Mouse (Mus musculus) kidney, postnatal 0 days (tissue): ENCODE measurements around the gene Atoh8. TPM values are rescaled to one million over a fixed set of nuclear protein-coding genes. Genes with fewer than 3 reads are reported as not detected.

ENCODE experiments used
- ATAC-seq: fragments of 200-750 bp; cut with Nextera tagmentation; replicated peaks from 2 replicates; pipeline ENCODE4 v1.8.0; 2017; ENCODE audit warnings: low read depth, moderate number of reproducible peaks, moderate TSS enrichment, moderate library complexity; ENCODE audit not compliant: low FRiP score
- DNase-seq: peaks from one replicate; pipeline ENCODE4 v3.0.0-alpha.2; 2016; ENCODE audit warnings: low spot score
- H3K27ac ChIP-seq: fragments of 300-500 bp; sonication (generic); 2 replicates; pipeline ENCODE4 v1.5.1; 2014; ENCODE audit warnings: mild to moderate bottlenecking
- H3K27me3 ChIP-seq: fragments of 300-500 bp; sonication (generic); 2 replicates; pipeline ENCODE4 v1.6.1; 2014; ENCODE audit warnings: low read length, mixed read lengths; ENCODE audit not compliant: insufficient read depth
- H3K36me3 ChIP-seq: fragments of 300-500 bp; sonication (generic); 2 replicates; pipeline ENCODE4 v1.6.1; 2014; ENCODE audit warnings: low read length, mixed read lengths; ENCODE audit not compliant: insufficient read depth
- H3K4me1 ChIP-seq: fragments of 300-500 bp; sonication (generic); replicated peaks from 2 replicates; pipeline ENCODE4 v1.6.1; 2014; ENCODE audit warnings: antibody characterized with exemption, low read length, mixed read lengths; ENCODE audit not compliant: insufficient read depth
- H3K4me2 ChIP-seq: fragments of 300-500 bp; sonication (generic); 2 replicates; pipeline ENCODE4 v1.6.1; 2014; ENCODE audit warnings: mild to moderate bottlenecking, low read length, moderate library complexity, mixed read lengths
- H3K4me3 ChIP-seq: fragments of 300-500 bp; sonication (generic); replicated peaks from 2 replicates; pipeline ENCODE4 v1.5.1; 2014; ENCODE audit warnings: low read depth, low read length
- H3K9ac ChIP-seq: fragments of 300-500 bp; sonication (generic); 2 replicates; pipeline ENCODE4 v1.6.1; 2014; ENCODE audit warnings: low read depth, low read length
- H3K9me3 ChIP-seq: fragments of 300-500 bp; sonication (generic); replicated peaks from 2 replicates; pipeline ENCODE4 v1.6.1; 2016; ENCODE audit warnings: low read length, inconsistent platforms, mixed read lengths
- CTCF ChIP-seq: IDR thresholded peaks from 2 replicates; pipeline ENCODE4 v1.5.1; 2016; ENCODE audit warnings: antibody characterized with exemption, low read depth, mild to moderate bottlenecking, moderate library complexity
- WGBS: fragments of 180-500 bp; shearing (Covaris S2); extraction: QIAGEN DNeasy Blood & Tissue Kit; methylation state at CpG from one replicate; pipeline ENCODE4 v1.1.7; 2014; 5-methylcytosine and 5-hydroxymethylcytosine counted together
- polyA plus RNA-seq: library from polyadenylated mRNA; unstranded; fragments of >200 nt; fragmentation: Nextera tagmentation; extraction: Ambion mirVana; gene quantifications from 2 replicates; pipeline ENCODE4 v1.2.1, GENCODE M21; 2015

Atoh8 gene
- 18.0 and 20.8 TPM in 2 replicates for polyA plus RNA-seq

DNA sequence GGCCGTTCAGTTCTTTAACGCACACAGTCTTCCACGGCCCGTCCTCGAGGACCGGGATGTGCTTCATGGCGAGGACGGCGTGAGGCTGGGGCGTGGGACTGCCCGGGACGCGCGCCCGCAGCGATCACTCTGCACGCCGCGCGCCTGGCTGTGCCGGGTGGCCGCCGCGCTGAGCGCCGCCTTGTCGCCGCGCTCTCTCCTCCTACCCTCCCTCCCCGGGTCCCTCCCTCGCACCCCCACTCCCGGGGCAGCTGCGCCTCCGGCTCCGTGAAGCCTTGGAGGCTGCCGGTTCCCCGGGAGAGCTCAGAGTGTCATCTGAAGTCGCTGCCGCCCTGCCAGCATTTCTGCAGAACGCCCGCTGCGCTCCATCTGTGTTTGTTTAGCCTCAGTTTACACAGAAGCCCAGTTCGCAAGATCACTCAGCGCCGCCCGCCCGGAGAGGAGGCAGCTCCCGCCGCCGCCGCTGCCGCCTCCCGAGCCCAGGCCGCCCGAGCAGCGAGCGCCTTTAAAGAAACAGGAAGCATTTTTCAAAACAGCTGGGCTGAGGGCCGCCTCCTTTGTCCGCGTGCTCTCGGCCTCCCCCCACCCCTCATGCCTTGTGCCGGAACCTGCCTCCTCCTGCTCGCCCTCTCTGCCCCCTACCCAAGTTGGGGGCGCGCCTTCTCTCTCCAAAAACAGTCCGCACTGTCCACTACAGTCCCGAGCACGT is at the start of gene Atoh8:
Gene Atoh8 (minus strand): TSS at position 480 of the 709 bp plus-strand sequence.
- peak; percentile 78 for DNase-seq
- Histone ChIP-seq H3K27ac (peak within 1 kb of the TSS; percentile 71), H3K9me3 (no peaks in the 10 kb centered on the region), H3K9ac (peak within 1 kb of the TSS; percentile 60), H3K4me1 (peaks cover 19% of the 10 kb centered on the region; the same call in 1 of the 2 replicates), H3K4me2 (peak within 1 kb of the TSS; percentile 99), H3K27me3 (peaks cover 5% of the 10 kb centered on the region; the same call in 1 of the 2 replicates), H3K36me3 (no peaks in the 10 kb centered on the region), H3K4me3 (peak within 1 kb of the TSS; percentile 66)
- under 1% methylated on average over 64 of the region's 68 CpGs for WGBS
- TF ChIP-seq CTCF = no peak
- ATAC-seq = 0 out of 2 replicates have a peak, but pooled peaks have one; percentile 14

DNA sequence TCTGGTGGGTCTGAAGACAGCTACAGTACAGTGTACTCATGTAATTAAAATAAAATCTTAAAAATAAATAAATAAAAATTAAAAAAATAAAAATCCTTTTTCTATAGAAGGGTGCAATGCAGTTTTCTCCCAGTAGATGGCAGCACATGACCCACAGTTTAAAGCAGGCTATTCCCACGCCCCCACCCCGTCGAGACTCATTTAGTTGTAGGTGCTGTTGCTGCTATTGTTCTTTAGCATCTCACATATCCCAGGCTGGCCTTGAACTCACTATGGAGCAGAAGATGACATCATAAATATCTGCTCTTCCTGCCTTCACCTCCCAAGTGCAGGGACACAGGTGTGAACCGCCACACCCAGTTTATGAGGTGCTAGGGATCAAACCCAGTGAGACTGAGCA is 48.5 kb upstream of the Atoh8 start:
- no peak overlapping the region for H3K9ac ChIP-seq
- no peak overlapping the region for H3K27ac ChIP-seq
- H3K4me2 ChIP-seq = no peak overlapping the region
- DNase-seq (peak; percentile 77), ATAC-seq (peak; percentile 46; the same call in 1 of the 2 replicates)
- TF ChIP-seq CTCF = peak; percentile 80
- H3K4me3 ChIP-seq = no peak overlapping the region
- H3K36me3 ChIP-seq = no peaks in the 10 kb centered on the region
- 20% methylated on average over 4 of the region's 4 CpGs for WGBS
- H3K27me3 ChIP-seq = no peaks in the 10 kb centered on the region
- H3K9me3 ChIP-seq = no peaks in the 10 kb centered on the region
- H3K4me1 ChIP-seq = no peaks in the 10 kb centered on the region

DNA sequence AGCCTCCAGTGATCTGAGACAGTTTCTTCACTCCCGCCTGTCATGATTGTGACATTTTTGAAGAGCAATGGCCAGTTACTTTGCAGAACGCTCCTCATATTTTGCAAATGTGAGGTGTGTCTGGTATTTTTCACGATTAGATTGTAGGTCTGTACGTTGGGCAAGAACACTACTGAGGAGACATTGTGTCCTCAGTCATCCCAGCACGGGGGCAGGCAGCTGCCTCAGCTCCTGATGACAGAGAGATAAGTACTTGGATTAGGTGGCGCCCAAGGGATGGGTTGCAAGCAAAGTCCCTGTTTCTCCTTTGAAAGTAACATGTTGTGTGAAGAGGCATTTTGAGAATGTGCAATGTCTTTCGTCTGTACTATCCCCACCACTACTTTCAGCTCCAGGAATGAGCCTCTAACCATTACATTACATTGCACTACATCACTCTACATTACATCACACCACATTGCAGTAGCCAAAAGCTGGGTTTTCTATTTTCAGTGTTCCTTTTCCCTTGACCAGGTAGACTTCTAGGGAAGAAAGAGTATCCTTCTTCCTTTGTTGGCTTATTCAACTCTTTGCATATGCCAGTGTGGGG is 45.1 kb upstream of the Atoh8 start:
- 71% methylated on average over 7 of the region's 7 CpGs for WGBS
- no peaks in the 10 kb centered on the region for H3K27me3 ChIP-seq
- no peaks in the 10 kb centered on the region for H3K9me3 ChIP-seq
- H3K9ac ChIP-seq = no peak overlapping the region
- H3K4me1 ChIP-seq = no peaks in the 10 kb centered on the region
- no peaks in the 10 kb centered on the region for H3K36me3 ChIP-seq
- ATAC-seq (no peak), DNase-seq (no peak)
- no peak overlapping the region for H3K4me3 ChIP-seq
- no peak for TF ChIP-seq CTCF
- no peak overlapping the region for H3K27ac ChIP-seq
- no peak overlapping the region for H3K4me2 ChIP-seq

- Histone ChIP-seq H3K36me3 (no peaks in the 10 kb centered on the region), H3K9me3 (no peaks in the 10 kb centered on the region), H3K4me2 (no peak overlapping the region), H3K4me1 (no peaks in the 10 kb centered on the region), H3K9ac (no peak overlapping the region), H3K27me3 (no peaks in the 10 kb centered on the region), H3K4me3 (no peak overlapping the region), H3K27ac (no peak overlapping the region)
- 85% methylated on average over 7 of the region's 7 CpGs for WGBS
- TF ChIP-seq CTCF = no peak
- DNase-seq (no peak), ATAC-seq (no peak)
Measured at GRCm38 (mm10) chr6:72279505-72279904, 44.1 kb upstream of the Atoh8 start.

- H3K4me2 ChIP-seq = no peak overlapping the region
- no peak overlapping the region for H3K27ac ChIP-seq
- 72% methylated on average over 4 of the region's 4 CpGs for WGBS
- no peaks in the 10 kb centered on the region for H3K36me3 ChIP-seq
- no peak overlapping the region for H3K4me3 ChIP-seq
- no peaks in the 10 kb centered on the region for H3K27me3 ChIP-seq
- no peak overlapping the region for H3K9ac ChIP-seq
- ATAC-seq = no peak
- no peak for DNase-seq
- no peaks in the 10 kb centered on the region for H3K4me1 ChIP-seq
- TF ChIP-seq CTCF = no peak
- no peaks in the 10 kb centered on the region for H3K9me3 ChIP-seq
Measured at GRCm38 (mm10) chr6:72278835-72279234, 43.5 kb upstream of the Atoh8 start.

- WGBS = 69% methylated on average over 9 of the region's 9 CpGs
- no peaks in the 10 kb centered on the region for H3K9me3 ChIP-seq
- H3K9ac ChIP-seq = no peak overlapping the region
- H3K4me1 ChIP-seq = no peaks in the 10 kb centered on the region
- no peaks in the 10 kb centered on the region for H3K27me3 ChIP-seq
- no peak overlapping the region for H3K4me2 ChIP-seq
- H3K27ac ChIP-seq = peak overlapping the region; percentile 50
- TF ChIP-seq CTCF = no peak
- DNase-seq = no peak
- no peak for ATAC-seq
- no peaks in the 10 kb centered on the region for H3K36me3 ChIP-seq
- H3K4me3 ChIP-seq = no peak overlapping the region
Measured at GRCm38 (mm10) chr6:72277508-72278166, 42.3 kb upstream of the Atoh8 start.
